Mouse (Mus musculus) small intestine, adult 2 months (tissue): ENCODE results near the gene Naa60.

Source experiments
- CTCF ChIP-seq: fragments of 200-500 bp; IDR thresholded peaks from 2 replicates; pipeline ENCODE4 v1.5.1; 2012; ENCODE audit warnings: low read depth, mild to moderate bottlenecking, control low read depth, inconsistent platforms, low read length, moderate library complexity, mixed read lengths; ENCODE audit not compliant: insufficient replicate concordance, insufficient read length; ENCODE audit errors: extremely low read depth
- POLR2A ChIP-seq: fragments of 200-500 bp; IDR thresholded peaks from 2 replicates; pipeline ENCODE4 v1.6.1; 2012; ENCODE audit warnings: low read depth, mild to moderate bottlenecking, control low read depth, inconsistent platforms, low read length, moderate library complexity

DNA sequence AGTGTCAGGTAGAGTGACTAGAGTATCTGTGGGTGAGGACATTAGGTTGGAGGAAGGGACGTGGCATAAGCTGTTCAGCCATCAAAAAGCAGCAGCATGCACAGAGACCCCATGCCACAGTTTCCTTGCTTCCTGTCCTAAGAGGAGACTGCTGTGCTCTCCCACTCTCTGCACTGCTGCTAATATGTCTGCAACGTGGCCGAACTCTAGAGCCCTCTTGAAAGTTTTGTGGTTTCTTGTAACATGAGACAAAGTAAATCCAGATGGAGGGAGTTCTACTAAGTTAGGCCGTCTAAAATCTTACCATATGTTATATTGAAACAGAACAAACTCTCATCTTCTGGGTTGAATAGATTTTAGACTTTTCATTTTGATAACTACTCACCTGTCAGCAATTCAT is 51.8 kb downstream of the Naa60 start:
- TF ChIP-seq CTCF: no peak
- TF ChIP-seq POLR2A: no peak
